8 mouse cellular contexts compared by ENCODE assay signal in genomic region chr10:24149135-24149781, GRCm38 (mm10). TPM values are rescaled to one million over a fixed set of nuclear protein-coding genes. Genes with fewer than 3 reads are reported as not detected.
DNase-seq lines count a peak whose midpoint lies in the region; ATAC-seq lines count a peak whose summit lies in the region.

Gene Stx7, plus strand, starts transcription at chr10:24149302.

- peak; percentile 98 for ATAC-seq in hindbrain, embryonic 12.5 days (ENCODE audit: low FRiP score)

- H3K27ac ChIP-seq in hindbrain, embryonic 12.5 days = peak within 1 kb of the TSS; percentile 78

- peak within 1 kb of the TSS; percentile 84 for H3K4me3 ChIP-seq in hindbrain, embryonic 12.5 days

- H3K4me2 ChIP-seq in hindbrain, embryonic 12.5 days (replicated peaks) = peak within 1 kb of the TSS; percentile 58

- H3K27me3 ChIP-seq in hindbrain, embryonic 12.5 days = no peaks in the 10 kb centered on the region

- H3K9me3 ChIP-seq in hindbrain, embryonic 12.5 days (replicated peaks) = no peaks in the 10 kb centered on the region

- DNase-seq in Muller cell, postnatal 12 days (ENCODE audit: inconsistent ontology term) = peak; percentile 96
- peak; percentile 95 for DNase-seq in cerebellum, adult 9-11 months
- peak; percentile 82 to 90 for DNase-seq in frontal cortex, postnatal 10 days (ENCODE audit: low spot score in 2 of 2)
- DNase-seq in layer of hippocampus, postnatal 14 days (ENCODE audit: low spot score in 2 of 2) = peak; percentile 88 to 93
- peak; percentile 94 for DNase-seq in lung, postnatal 14 days
- DNase-seq in retina, adult 2 months (ENCODE audit: low read depth, low spot score) = peak; percentile 83
- peak; percentile 91 to 94 for DNase-seq in thymus, postnatal 36 days

- WGBS in hindbrain, embryonic 12.5 days = 0% methylated on average over 42 of the region's 45 CpGs

- H3K9ac ChIP-seq in hindbrain, embryonic 12.5 days = peak within 1 kb of the TSS; percentile 86

- H3K36me3 ChIP-seq in hindbrain, embryonic 12.5 days = peaks cover 5% of the 10 kb centered on the region; the same call in 1 of the 2 replicates

- H3K4me1 ChIP-seq in hindbrain, embryonic 12.5 days = peaks cover 11% of the 10 kb centered on the region

RNA-seq across cellular contexts. Expression of gene Stx7, which starts in this region (rescaled TPM):
- 149 and 158 TPM in 2 replicates for polyA plus RNA-seq in hindbrain, embryonic 12.5 days (2016; fragmentation: Nextera tagmentation; extraction: Ambion mirVana)
- 100 to 1,000 TPM; 122 to 129 TPM for total RNA-seq in layer of hippocampus, postnatal 14 days (2021)

Comparison
In these comparisons a context has a peak if more than half of its experiments do, and no peak if none do; other contexts are left out.
1. Peak in every context shown above with its lines: DNase-seq, ATAC-seq, H3K4me3 ChIP-seq and H3K27ac ChIP-seq.